Mouse (Mus musculus) midbrain, postnatal 0 days (tissue): ENCODE data around the gene Mien1. TPM values are rescaled to one million over a fixed set of nuclear protein-coding genes. Genes with fewer than 3 reads are reported as not detected.

Source experiments
- ATAC-seq: fragments of 200-750 bp; cut with Nextera tagmentation; 2 replicates; pipeline ENCODE4 v1.8.0; 2017; ENCODE audit warnings: moderate number of reproducible peaks, mild to moderate bottlenecking, moderate TSS enrichment, moderate library complexity; ENCODE audit not compliant: low FRiP score
- DNase-seq: peaks from one replicate; pipeline ENCODE4 v3.0.0-alpha.2; 2015; ENCODE audit warnings: low spot score
- H3K27ac ChIP-seq: fragments of 300-500 bp; sonication (generic); 2 replicates; pipeline ENCODE4 v1.5.1; 2014; ENCODE audit warnings: low read depth, mild to moderate bottlenecking, low read length, mixed read lengths
- H3K27me3 ChIP-seq: fragments of 300-500 bp; sonication (generic); 2 replicates; pipeline ENCODE4 v1.6.1; 2014; ENCODE audit warnings: low read length, control low read depth, mixed read lengths; ENCODE audit not compliant: insufficient read depth
- H3K36me3 ChIP-seq: fragments of 300-500 bp; sonication (generic); 2 replicates; pipeline ENCODE4 v1.6.1; 2014; ENCODE audit warnings: low read length, control low read depth, mixed read lengths; ENCODE audit not compliant: insufficient read depth
- H3K4me1 ChIP-seq: fragments of 300-500 bp; sonication (generic); 2 replicates; pipeline ENCODE4 v1.6.1; 2014; ENCODE audit warnings: mild to moderate bottlenecking, control low read depth, antibody characterized with exemption, low read length, mixed read lengths; ENCODE audit not compliant: insufficient read depth
- H3K4me2 ChIP-seq: fragments of 300-500 bp; sonication (generic); 2 replicates; pipeline ENCODE4 v1.6.1; 2014; ENCODE audit warnings: low read depth, mild to moderate bottlenecking, low read length, mixed read lengths; ENCODE audit not compliant: poor library complexity, severe bottlenecking
- H3K4me3 ChIP-seq: fragments of 300-500 bp; sonication (generic); 2 replicates; pipeline ENCODE4 v1.5.1; 2014; ENCODE audit warnings: low read depth, mild to moderate bottlenecking, low read length, moderate library complexity
- H3K9ac ChIP-seq: fragments of 300-500 bp; sonication (generic); replicated peaks from 2 replicates; pipeline ENCODE4 v1.6.1; 2014; ENCODE audit warnings: mild to moderate bottlenecking, low read length, moderate library complexity, mixed read lengths; ENCODE audit not compliant: poor library complexity, severe bottlenecking
- H3K9me3 ChIP-seq: fragments of 300-500 bp; sonication (generic); 2 replicates; pipeline ENCODE4 v1.6.1; 2016; ENCODE audit warnings: low read length, control low read depth
- CTCF ChIP-seq: IDR thresholded peaks from 2 replicates; pipeline ENCODE4 v1.5.1; 2016; ENCODE audit warnings: antibody characterized with exemption, mild to moderate bottlenecking
- WGBS: fragments of 180-500 bp; shearing (Covaris S2); extraction: QIAGEN DNeasy Blood & Tissue Kit; methylation state at CpG from one replicate; pipeline ENCODE4 v1.1.7; 2014; 5-methylcytosine and 5-hydroxymethylcytosine counted together
- polyA plus RNA-seq: library from polyadenylated mRNA; unstranded; fragments of >200 nt; fragmentation: Nextera tagmentation; extraction: Ambion mirVana; gene quantifications from 2 replicates; pipeline ENCODE4 v1.2.1, GENCODE M21; 2015
- total RNA-seq: library from RNA; depleted of rRNA; stranded (reverse); fragments of >200 nt; gene quantifications from 2 replicates; pipeline ENCODE4 v1.2.3, GENCODE M21; 2014

The Mien1 gene
- total and polyA plus RNA-seq, 2 experiments from 2014 or later, result 68.3 to 243 TPM

DNA sequence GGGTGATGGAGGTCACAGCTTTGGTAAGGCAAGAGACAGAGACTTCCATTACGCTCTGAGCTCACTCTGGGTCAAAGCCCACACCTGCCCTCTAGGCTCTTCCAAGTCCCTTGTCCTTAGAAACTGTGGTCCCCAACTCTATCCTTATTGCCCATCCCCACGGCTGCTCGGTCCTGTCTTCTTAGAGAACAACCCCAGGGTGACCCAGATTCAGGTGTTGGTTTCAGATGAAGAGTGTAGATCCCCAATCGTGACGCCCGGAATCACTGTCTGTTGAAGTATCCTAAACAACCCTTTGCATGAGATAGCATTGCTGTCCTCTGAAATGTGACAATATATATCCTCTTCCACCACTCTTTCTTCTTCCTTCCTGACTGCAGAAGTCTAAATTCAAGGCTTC is 23.5 kb upstream of the Mien1 start:
- Histone ChIP-seq H3K4me2 (no peak overlapping the region), H3K36me3 (no peaks in the 10 kb centered on the region), H3K27me3 (peaks cover 7% of the 10 kb centered on the region), H3K9me3 (no peaks in the 10 kb centered on the region), H3K9ac (no peak overlapping the region), H3K27ac (no peak overlapping the region), H3K4me1 (no peaks in the 10 kb centered on the region), H3K4me3 (no peak overlapping the region)
- ATAC-seq (no peak), DNase-seq (no peak)
- 90% methylated on average over 6 of the region's 6 CpGs for WGBS
- no peak for TF ChIP-seq CTCF

DNA sequence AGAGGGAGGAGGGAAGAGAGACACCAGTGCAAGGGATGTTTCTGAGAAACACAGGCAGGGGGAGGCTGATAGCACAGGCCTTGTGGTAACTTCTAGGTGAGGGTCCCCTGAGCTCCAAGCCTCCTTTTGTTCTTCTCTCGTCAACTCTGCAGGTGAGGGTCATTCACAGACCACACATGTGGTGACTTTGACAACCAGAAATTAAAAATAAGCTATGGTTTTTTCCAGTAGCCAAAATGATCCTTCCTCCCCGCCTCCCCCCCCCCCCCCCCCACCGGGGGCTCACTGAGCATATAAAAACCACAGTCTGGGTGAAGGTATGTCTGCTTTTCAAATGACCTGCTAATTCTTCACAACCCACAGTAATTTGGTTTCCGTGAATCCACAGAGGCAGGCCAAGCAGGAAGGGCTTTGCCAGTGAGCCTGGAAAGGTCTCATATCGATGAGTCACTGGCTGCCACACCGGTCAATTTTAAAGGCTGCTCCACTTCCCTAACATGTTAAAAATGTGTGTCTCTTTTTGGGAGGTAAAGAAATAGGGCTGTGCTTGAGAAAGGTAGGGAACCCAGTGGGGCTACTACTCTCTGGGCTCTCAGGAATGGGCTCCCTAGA is 22.4 kb upstream of the Mien1 start:
- Histone ChIP-seq H3K36me3 (no peaks in the 10 kb centered on the region), H3K4me2 (no peak overlapping the region), H3K9ac (no peak overlapping the region), H3K27me3 (peaks cover 7% of the 10 kb centered on the region), H3K27ac (no peak overlapping the region), H3K9me3 (no peaks in the 10 kb centered on the region), H3K4me1 (no peaks in the 10 kb centered on the region), H3K4me3 (no peak overlapping the region)
- 58% methylated on average over 6 of the region's 6 CpGs for WGBS
- no peak for DNase-seq
- no peak for ATAC-seq
- TF ChIP-seq CTCF, result no peak

DNA sequence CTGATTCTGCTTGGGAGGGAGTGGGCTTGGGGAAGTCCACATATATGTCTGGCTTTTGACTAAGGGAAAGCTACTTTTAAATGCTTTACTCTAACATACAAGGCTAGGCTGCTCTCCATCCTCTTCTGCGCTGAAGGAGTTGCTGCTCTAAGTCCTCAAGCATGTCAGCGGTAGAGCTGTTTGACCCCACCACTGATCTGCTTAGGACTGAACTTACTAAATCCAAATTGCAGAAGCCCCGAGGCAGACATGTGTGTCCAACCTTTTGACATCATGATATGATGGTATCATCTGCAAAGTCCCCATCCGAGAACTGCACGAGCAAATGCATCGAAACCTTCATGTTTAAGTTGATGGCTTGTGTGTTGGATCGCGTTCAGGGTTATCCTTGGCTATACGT is 21.1 kb upstream of the Mien1 start:
- H3K4me1 ChIP-seq, result no peaks in the 10 kb centered on the region
- no peak overlapping the region for H3K4me3 ChIP-seq
- H3K27me3 ChIP-seq, result peaks cover 7% of the 10 kb centered on the region
- H3K9ac ChIP-seq, result no peak overlapping the region
- no peaks in the 10 kb centered on the region for H3K36me3 ChIP-seq
- no peak for TF ChIP-seq CTCF
- H3K9me3 ChIP-seq, result no peaks in the 10 kb centered on the region
- H3K4me2 ChIP-seq, result no peak overlapping the region
- ATAC-seq (no peak), DNase-seq (no peak)
- no peak overlapping the region for H3K27ac ChIP-seq
- 83% methylated on average over 9 of the region's 9 CpGs for WGBS

DNA sequence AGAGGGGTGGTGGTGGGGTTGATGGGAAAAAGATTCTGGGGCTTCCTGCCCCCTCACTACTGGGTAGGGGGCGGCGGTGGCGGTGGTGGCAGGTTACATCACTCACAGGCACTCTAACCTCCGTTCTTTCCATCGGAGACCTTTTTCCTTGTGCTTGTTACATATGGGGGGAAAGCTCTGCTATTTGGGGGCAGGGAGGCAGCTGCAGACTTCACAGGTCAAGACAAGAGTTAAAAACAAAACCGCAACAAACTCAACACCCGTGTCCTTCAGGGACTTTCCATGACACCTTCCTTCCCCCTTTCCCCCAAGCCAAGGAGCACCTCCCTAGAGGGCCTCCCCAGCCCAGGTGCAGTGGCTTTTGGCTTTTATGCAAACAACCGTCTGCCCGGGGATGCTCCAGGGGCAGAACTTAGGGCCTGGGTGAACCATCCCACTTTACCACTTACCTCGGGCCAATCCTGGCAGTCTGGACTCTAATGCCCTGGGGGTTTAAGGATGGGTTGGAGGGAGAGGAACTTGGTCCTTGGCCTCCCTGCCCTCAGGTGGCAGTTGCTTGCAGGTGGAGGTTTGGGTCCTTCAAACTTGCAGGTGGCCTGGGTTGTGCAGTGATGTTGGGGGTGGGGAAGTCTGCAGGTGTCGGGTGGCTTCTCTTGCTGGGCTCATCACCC is 20.4 kb upstream of the Mien1 start:
- TF ChIP-seq CTCF, result no peak
- H3K4me1 ChIP-seq, result no peaks in the 10 kb centered on the region
- 24% methylated on average over 11 of the region's 11 CpGs for WGBS
- H3K9ac ChIP-seq, result no peak overlapping the region
- no peak overlapping the region for H3K4me2 ChIP-seq
- no peak overlapping the region for H3K4me3 ChIP-seq
- peaks cover 7% of the 10 kb centered on the region for H3K27me3 ChIP-seq
- H3K36me3 ChIP-seq, result no peaks in the 10 kb centered on the region
- ATAC-seq (no peak), DNase-seq (no peak)
- no peak overlapping the region for H3K27ac ChIP-seq
- no peaks in the 10 kb centered on the region for H3K9me3 ChIP-seq

DNA sequence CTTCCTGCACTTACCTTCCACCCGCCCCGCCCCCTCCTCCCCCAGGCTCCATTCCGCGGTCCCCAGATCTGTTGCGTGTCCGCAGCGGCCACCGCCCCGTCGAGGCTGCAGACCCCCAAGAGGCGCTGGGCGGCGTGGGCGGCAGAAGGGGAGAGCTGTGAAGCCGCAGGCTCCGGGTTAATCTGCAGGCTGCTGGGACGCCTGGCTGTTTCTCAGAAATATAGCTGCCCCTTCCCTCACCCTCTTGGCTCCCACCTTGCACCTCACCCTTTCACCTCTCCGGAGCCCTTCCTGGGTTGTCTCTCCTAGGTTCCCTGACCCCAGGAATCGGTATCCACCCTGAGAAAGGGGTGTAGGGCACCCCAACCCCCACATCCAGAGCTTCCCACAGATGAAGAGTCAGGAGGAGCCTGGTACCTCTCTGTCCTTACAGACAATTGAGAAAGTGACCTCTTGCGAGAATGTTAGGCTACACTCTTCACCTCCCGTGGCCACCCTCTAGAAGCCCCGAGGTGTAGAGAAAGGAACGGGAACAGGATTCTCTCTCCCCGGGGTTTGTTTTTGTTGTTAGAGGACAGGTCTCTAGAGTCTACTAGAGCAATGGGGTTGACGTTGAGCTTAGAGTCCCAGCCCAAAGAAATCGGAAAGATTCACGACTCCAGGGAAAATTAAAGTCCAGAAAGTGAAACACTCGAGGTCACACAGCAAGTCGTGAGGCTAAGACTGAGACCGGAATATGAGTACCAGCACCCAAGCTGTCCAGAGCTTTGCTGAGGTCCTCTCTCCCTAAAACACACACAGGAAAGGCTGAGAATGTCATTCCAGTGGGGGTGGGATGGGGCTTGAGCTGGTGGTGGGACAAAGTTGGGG is 19.6 kb upstream of the Mien1 start:
- DNase-seq (no peak), ATAC-seq (0 out of 2 replicates have a peak, but pooled peaks have one; percentile 3)
- no peak for TF ChIP-seq CTCF
- H3K4me3 ChIP-seq, result peak overlapping the region; percentile 57
- peak overlapping the region; percentile 75 for H3K4me2 ChIP-seq
- H3K27me3 ChIP-seq, result peaks cover 7% of the 10 kb centered on the region
- H3K36me3 ChIP-seq, result no peaks in the 10 kb centered on the region
- 5% methylated on average over 24 of the region's 30 CpGs for WGBS
- H3K27ac ChIP-seq, result no peak overlapping the region; the same call in 1 of the 2 replicates
- H3K9ac ChIP-seq, result peak overlapping the region; percentile 67
- H3K9me3 ChIP-seq, result no peaks in the 10 kb centered on the region
- no peaks in the 10 kb centered on the region for H3K4me1 ChIP-seq
